Mouse (Mus musculus): ENCODE results near the gene Abr. TPM values are rescaled to one million over a fixed set of nuclear protein-coding genes. Genes with fewer than 3 reads are reported as not detected.

Gene Abr
- polyA plus RNA-seq, 1 experiment from 2014 or later: 41.4 TPM

- Histone ChIP-seq H3K36me3 (ENCODE audit: control insufficient read depth, insufficient read depth, low read length) (no peaks in the 10 kb centered on the region), H3K27ac (ENCODE audit: low read depth, low read length) (peak overlapping the region; percentile 48), H3K27me3 (ENCODE audit: control insufficient read depth, insufficient read depth, low read length) (no peaks in the 10 kb centered on the region), H3K4me2 (no peak overlapping the region), H3K9ac (ENCODE audit: low read length) (peak overlapping the region; percentile 25; the same call in 1 of the 2 replicates), H3K9me3 (ENCODE audit: control insufficient read depth, low read length) (no peaks in the 10 kb centered on the region), H3K4me1 (ENCODE audit: control insufficient read depth, insufficient read depth, low read length) (peaks cover 14% of the 10 kb centered on the region; the same call in 1 of the 2 replicates), H3K4me3 (ENCODE audit: low read depth, low read length) (no peak overlapping the region)
- peak; percentile 55 for ATAC-seq (ENCODE audit: low FRiP score)
- peak; percentile 87 for DNase-seq (ENCODE audit: low spot score, missing footprints)
- 80% methylated on average over 8 of the region's 8 CpGs for WGBS
These were observed 114.6 kb downstream of the Abr start for GRCm38 (mm10) chr11:76507302-76508124.

GRCm38 (mm10) chr11:76506514-76507228, 115.4 kb downstream of the Abr start:
- no peaks in the 10 kb centered on the region for H3K36me3 ChIP-seq (ENCODE audit: control insufficient read depth, insufficient read depth, low read length)
- DNase-seq (ENCODE audit: low spot score, missing footprints) (peak; percentile 93), ATAC-seq (ENCODE audit: low FRiP score) (0 out of 2 replicates have a peak, but pooled peaks have one; percentile 27)
- H3K4me2 ChIP-seq: no peak overlapping the region
- 88% methylated on average over 5 of the region's 5 CpGs for WGBS
- H3K4me1 ChIP-seq (ENCODE audit: control insufficient read depth, insufficient read depth, low read length): peaks cover 14% of the 10 kb centered on the region; the same call in 1 of the 2 replicates
- no peak overlapping the region for H3K4me3 ChIP-seq (ENCODE audit: low read depth, low read length)
- no peaks in the 10 kb centered on the region for H3K9me3 ChIP-seq (ENCODE audit: control insufficient read depth, low read length)
- no peak overlapping the region for H3K27ac ChIP-seq (ENCODE audit: low read depth, low read length)
- H3K9ac ChIP-seq (ENCODE audit: low read length): no peak overlapping the region
- H3K27me3 ChIP-seq (ENCODE audit: control insufficient read depth, insufficient read depth, low read length): no peaks in the 10 kb centered on the region

- 82% methylated on average over 1 of the region's 1 CpGs for WGBS
- DNase-seq (ENCODE audit: low spot score, missing footprints) (no peak), ATAC-seq (ENCODE audit: low FRiP score) (no peak)
- no peaks in the 10 kb centered on the region for H3K9me3 ChIP-seq (ENCODE audit: control insufficient read depth, low read length)
- no peak overlapping the region for H3K9ac ChIP-seq (ENCODE audit: low read length)
- H3K27ac ChIP-seq (ENCODE audit: low read depth, low read length): no peak overlapping the region
- no peaks in the 10 kb centered on the region for H3K36me3 ChIP-seq (ENCODE audit: control insufficient read depth, insufficient read depth, low read length)
- H3K4me3 ChIP-seq (ENCODE audit: low read depth, low read length): no peak overlapping the region
- H3K4me1 ChIP-seq (ENCODE audit: control insufficient read depth, insufficient read depth, low read length): peaks cover 14% of the 10 kb centered on the region; the same call in 1 of the 2 replicates
- H3K27me3 ChIP-seq (ENCODE audit: control insufficient read depth, insufficient read depth, low read length): no peaks in the 10 kb centered on the region
- no peak overlapping the region for H3K4me2 ChIP-seq
These were observed 117.0 kb downstream of the Abr start for GRCm38 (mm10) chr11:76505106-76505505.

- DNase-seq (ENCODE audit: low spot score, missing footprints): no peak
- H3K9me3 ChIP-seq (ENCODE audit: control insufficient read depth, low read length): no peaks in the 10 kb centered on the region
- no peaks in the 10 kb centered on the region for H3K36me3 ChIP-seq (ENCODE audit: control insufficient read depth, insufficient read depth, low read length)
- peaks cover 14% of the 10 kb centered on the region; the same call in 1 of the 2 replicates for H3K4me1 ChIP-seq (ENCODE audit: control insufficient read depth, insufficient read depth, low read length)
- no peak overlapping the region for H3K4me3 ChIP-seq (ENCODE audit: low read depth, low read length)
- no peak overlapping the region for H3K27ac ChIP-seq (ENCODE audit: low read depth, low read length)
- H3K9ac ChIP-seq (ENCODE audit: low read length): no peak overlapping the region
- 68% methylated on average over 5 of the region's 5 CpGs for WGBS
- no peak for ATAC-seq (ENCODE audit: low FRiP score)
- H3K27me3 ChIP-seq (ENCODE audit: control insufficient read depth, insufficient read depth, low read length): no peaks in the 10 kb centered on the region
- no peak overlapping the region for H3K4me2 ChIP-seq
These were observed 118.1 kb downstream of the Abr start for GRCm38 (mm10) chr11:76504058-76504457.

DNA sequence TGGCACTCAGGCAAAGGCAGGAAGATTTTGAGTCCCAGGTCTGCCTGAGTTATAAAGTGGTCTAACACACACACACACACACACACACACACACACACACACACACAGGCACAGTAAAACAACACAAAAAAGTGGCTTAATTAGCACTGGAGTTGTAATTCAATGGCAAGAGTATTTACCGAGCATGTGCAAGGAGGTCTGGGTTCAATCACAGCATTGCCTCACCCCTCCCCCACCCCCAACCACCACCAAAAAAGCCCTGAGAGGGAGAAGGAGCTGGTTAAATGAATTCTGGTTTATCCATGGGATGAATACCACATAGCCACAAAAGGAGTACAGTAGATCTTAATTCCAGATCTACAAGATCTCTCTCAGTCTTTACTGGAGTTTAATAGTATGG, 122.1 kb downstream of the Abr start:
- 29% methylated on average over 1 of the region's 1 CpGs for WGBS
- H3K4me1 ChIP-seq (ENCODE audit: control insufficient read depth, insufficient read depth, low read length): peaks cover 6% of the 10 kb centered on the region
- no peaks in the 10 kb centered on the region for H3K27me3 ChIP-seq (ENCODE audit: control insufficient read depth, insufficient read depth, low read length)
- no peaks in the 10 kb centered on the region for H3K9me3 ChIP-seq (ENCODE audit: control insufficient read depth, low read length)
- H3K27ac ChIP-seq (ENCODE audit: low read depth, low read length): no peak overlapping the region
- H3K9ac ChIP-seq (ENCODE audit: low read length): no peak overlapping the region
- no peak overlapping the region for H3K4me2 ChIP-seq
- no peak for DNase-seq (ENCODE audit: low spot score, missing footprints)
- ATAC-seq (ENCODE audit: low FRiP score): no peak
- H3K36me3 ChIP-seq (ENCODE audit: control insufficient read depth, insufficient read depth, low read length): no peaks in the 10 kb centered on the region
- H3K4me3 ChIP-seq (ENCODE audit: low read depth, low read length): no peak overlapping the region

- Histone ChIP-seq H3K9ac (ENCODE audit: low read length) (no peak overlapping the region), H3K4me1 (ENCODE audit: control insufficient read depth, insufficient read depth, low read length) (peaks cover 7% of the 10 kb centered on the region), H3K27me3 (ENCODE audit: control insufficient read depth, insufficient read depth, low read length) (no peaks in the 10 kb centered on the region), H3K4me3 (ENCODE audit: low read depth, low read length) (no peak overlapping the region), H3K9me3 (ENCODE audit: control insufficient read depth, low read length) (no peaks in the 10 kb centered on the region), H3K36me3 (ENCODE audit: control insufficient read depth, insufficient read depth, low read length) (no peaks in the 10 kb centered on the region), H3K4me2 (no peak overlapping the region), H3K27ac (ENCODE audit: low read depth, low read length) (no peak overlapping the region)
- WGBS: 91% methylated on average over 7 of the region's 7 CpGs
- ATAC-seq (ENCODE audit: low FRiP score) (no peak), DNase-seq (ENCODE audit: low spot score, missing footprints) (no peak)
These were observed 122.5 kb downstream of the Abr start for GRCm38 (mm10) chr11:76499564-76499963.

DNA sequence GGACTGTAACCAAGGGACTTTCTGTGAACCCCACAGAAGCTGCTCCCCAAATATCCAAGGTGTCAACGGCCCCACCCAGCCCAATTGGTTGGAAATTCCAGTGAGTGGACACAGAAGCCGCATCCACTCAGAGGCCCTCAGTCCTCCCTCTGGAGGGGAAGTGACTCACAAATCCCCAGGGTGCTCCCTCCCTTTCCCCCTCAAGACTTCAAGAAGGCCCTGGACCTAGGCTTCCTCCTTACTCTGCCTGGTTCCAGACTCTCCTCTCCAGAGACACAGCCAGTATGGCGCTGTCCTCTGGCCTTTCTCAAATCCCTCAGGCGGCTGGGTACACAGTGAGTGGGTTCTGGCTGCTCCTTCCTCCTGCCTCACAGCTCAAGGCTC, 124.4 kb downstream of the Abr start:
- Histone ChIP-seq H3K36me3 (ENCODE audit: control insufficient read depth, insufficient read depth, low read length) (no peaks in the 10 kb centered on the region), H3K27ac (ENCODE audit: low read depth, low read length) (no peak overlapping the region), H3K4me2 (no peak overlapping the region), H3K9me3 (ENCODE audit: control insufficient read depth, low read length) (no peaks in the 10 kb centered on the region), H3K9ac (ENCODE audit: low read length) (no peak overlapping the region), H3K4me1 (ENCODE audit: control insufficient read depth, insufficient read depth, low read length) (peaks cover 20% of the 10 kb centered on the region), H3K4me3 (ENCODE audit: low read depth, low read length) (no peak overlapping the region), H3K27me3 (ENCODE audit: control insufficient read depth, insufficient read depth, low read length) (no peaks in the 10 kb centered on the region; the same call in 1 of the 2 replicates)
- no peak for DNase-seq (ENCODE audit: low spot score, missing footprints)
- no peak for ATAC-seq (ENCODE audit: low FRiP score)
- WGBS: 81% methylated on average over 4 of the region's 4 CpGs

- no peak overlapping the region for H3K27ac ChIP-seq (ENCODE audit: low read depth, low read length)
- no peak overlapping the region for H3K9ac ChIP-seq (ENCODE audit: low read length)
- H3K36me3 ChIP-seq (ENCODE audit: control insufficient read depth, insufficient read depth, low read length): no peaks in the 10 kb centered on the region
- H3K27me3 ChIP-seq (ENCODE audit: control insufficient read depth, insufficient read depth, low read length): no peaks in the 10 kb centered on the region; the same call in 1 of the 2 replicates
- peaks cover 20% of the 10 kb centered on the region for H3K4me1 ChIP-seq (ENCODE audit: control insufficient read depth, insufficient read depth, low read length)
- 79% methylated on average over 9 of the region's 9 CpGs for WGBS
- ATAC-seq (ENCODE audit: low FRiP score) (no peak), DNase-seq (ENCODE audit: low spot score, missing footprints) (no peak)
- no peaks in the 10 kb centered on the region for H3K9me3 ChIP-seq (ENCODE audit: control insufficient read depth, low read length)
- H3K4me3 ChIP-seq (ENCODE audit: low read depth, low read length): no peak overlapping the region
- no peak overlapping the region for H3K4me2 ChIP-seq
These were observed 124.9 kb downstream of the Abr start for GRCm38 (mm10) chr11:76497066-76497768.

Data from midbrain, embryonic 11.5 days (tissue).